Mouse (Mus musculus): ENCODE measurements around the gene Kcns3.

GRCm38 (mm10) chr12:11158670-11159069, 7.8 kb upstream of the Kcns3 start:
- TF ChIP-seq CTCF (IDR thresholded peaks at IDR 0.05; ENCODE audit: low read depth) (no peak), EP300 (optimal IDR thresholded peaks at IDR 0.05) (no peak)
